Mouse (Mus musculus) spleen, adult 12 weeks (tissue): Measurements from ENCODE around the gene Inpp5k.

Experiments
- DNase-seq: peaks from one replicate; pipeline ENCODE4 v3.0.0; 2022; ENCODE audit warnings: low spot score

The Inpp5k gene

DNA sequence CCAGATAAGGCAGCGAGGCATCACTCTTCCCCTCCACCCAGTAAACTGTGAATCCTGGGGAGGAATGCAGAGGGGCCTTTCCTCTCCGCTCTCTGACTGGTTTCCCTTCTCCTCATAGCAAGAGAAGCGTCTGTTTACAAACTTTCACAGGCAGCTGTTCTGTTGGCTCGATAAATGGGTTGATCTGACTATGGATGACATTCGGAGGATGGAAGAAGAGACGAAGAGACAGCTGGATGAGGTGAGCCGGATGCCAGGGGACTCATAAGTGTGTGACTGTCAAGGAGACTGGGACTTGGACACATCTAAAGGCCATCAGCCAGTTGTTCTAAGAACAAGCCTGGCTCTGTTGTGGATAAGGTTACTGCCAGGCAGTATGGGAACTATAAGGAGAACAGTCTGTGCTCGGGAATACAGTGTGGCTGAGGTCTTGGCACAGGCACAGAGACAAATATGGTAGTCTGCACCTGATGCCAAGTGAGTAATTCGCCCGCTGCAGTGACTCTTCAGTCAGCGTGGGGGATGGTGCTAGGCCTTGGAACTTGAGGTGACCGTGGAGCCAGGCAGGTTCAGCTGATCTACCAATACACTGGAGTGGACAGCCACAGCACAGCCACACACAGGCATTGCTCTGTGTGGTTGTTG is 10.5 kb upstream of the Inpp5k start:
- no peak for DNase-seq

DNA sequence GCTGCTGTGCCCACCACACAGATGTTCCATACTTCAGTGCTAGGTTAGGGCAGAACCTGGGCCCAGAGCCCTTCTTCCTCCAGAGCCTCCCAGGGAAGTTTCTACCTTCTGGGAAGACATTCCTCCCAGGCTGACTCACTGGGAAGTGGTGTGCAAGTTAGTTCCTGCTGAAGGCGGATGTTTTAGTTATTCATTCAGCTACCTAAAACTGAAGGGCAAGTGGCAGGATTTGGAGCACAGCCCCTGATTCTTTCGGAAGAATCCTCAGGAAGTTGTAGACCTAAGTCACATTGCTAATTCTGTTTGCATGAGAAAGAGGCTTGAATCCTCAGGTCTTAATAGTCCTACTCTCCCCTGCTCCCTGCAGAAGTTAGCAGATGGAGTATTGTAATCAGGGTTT is 9.4 kb upstream of the Inpp5k start:
- DNase-seq, result no peak

DNA sequence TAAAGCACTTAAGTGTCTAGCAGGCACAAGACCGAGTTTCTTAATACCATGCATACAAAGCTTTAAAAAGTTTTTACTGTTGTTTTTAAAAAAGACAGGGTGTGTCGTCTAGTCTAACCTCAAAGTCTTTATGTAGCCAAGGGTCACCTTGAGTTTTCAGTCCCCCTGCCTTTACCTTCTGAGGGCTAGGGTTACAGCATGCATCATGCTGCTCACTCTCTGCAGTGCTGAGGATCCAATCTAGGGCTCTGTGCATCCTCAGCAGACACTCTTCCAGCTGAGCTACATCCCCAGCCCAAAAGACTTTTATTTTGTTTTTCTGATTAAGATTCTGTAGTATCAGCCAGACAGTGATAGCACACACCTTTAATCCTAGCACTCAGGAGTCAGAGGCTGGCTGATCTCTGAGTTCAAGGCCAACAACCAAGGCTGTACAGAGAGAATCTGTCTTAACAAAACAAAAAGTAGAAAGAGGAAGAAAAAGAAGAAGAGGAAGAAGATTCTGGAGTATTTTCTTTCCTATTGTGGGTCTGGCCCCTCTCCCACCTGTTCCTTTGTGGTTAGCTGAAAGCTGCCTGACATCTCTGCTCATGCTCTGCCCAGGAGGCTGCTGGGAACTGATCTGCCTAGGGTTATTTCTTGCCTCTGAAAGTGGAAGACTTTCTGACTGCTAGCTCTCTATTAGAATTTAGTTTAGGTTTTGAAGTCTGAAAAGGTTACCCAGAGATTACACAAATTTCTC is 8.0 kb upstream of the Inpp5k start:
- no peak for DNase-seq

DNA sequence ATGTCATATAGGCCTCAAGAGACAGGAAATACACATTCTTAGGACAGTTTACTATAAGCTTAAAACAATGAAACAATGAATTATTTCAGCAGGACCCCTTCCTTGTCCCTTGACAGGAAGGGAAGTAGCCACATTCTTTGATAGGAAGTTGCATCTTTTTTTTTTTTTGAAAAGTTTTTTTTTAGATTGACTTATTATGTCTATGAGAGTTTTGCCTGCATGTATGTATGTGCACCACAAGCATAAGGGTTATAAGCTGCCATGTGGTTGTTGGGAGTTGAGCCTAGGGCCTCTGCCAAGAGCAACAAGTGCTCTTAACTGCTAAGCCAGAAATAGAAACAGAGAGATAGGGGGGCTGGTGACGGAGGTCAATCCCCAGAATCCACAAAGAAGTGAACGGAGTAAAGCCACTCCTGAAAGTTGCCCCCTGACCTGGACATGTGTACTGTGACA is 6.7 kb upstream of the Inpp5k start:
- DNase-seq, result no peak

DNA sequence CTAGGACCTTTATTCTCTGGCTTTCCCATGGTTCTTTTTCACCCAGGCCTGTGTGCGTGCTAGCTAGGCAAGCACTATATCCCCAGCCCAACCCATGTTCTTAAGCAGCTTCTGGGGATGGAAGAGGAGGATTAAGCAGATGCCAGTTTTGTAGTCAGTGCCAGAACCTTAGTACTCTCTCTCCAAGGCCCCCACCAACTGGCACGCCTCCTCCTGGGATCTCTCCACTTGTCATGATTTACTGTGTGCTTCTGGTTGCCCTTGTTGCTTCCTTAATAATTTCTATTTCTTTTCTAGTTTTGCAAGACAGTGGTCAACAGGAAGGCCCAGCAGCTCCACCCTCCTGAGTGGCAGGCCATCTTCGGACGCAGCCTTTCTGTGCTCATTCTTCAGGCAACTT is 5.0 kb upstream of the Inpp5k start:
- DNase-seq, result no peak

DNA sequence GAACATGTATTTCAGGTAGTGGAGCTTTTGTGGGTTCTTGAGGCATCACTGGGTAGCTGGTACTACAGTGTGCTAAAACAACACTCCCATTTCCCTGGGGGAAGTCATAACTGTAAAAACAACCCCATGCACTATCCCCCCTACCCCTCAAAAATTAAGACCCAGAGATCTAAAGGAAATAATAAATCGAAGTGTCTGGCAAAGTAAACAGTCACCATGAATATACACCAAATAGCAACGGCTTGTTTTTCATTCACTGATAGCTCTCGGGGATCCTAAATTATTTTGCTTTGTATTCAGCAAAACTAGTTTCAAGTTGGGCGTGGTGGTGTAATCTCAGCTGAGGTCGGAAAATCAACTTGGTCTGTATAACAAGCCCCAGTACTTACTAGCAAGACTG is 690 bp upstream of the Inpp5k start:
- DNase-seq, result no peak

DNA sequence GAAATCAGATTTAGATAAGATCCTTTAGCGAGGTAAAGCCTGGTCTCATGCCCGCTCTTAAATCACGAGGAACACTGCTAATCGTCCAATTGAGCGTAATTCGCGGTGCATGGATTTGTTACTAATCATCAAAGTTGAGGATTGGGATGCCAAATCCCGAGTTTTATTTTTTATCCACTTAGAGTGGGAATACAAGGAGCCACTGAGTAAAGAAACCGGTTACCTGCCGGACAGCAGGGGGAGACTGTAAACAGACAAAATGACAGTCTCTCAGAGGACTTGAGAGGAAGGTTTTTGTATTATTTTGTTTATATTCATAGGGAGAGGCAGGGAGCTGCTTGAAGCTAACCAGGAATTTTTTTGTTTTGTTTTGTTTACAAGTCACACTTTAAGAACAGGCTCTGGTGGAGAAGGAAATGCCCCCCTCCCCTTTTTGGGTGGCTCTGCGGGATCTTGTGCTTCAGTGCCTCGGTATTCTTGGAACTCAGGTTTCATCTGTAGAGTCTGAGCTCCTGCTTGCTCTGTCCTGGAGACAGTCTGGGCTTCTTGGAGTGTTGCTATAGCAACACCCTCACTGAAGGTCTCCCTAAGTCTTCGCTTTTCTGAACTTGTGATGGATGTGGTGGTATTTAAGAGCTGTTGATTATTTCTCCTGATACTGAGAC is 905 bp downstream of the Inpp5k start:
- peak; percentile 22 for DNase-seq

DNA sequence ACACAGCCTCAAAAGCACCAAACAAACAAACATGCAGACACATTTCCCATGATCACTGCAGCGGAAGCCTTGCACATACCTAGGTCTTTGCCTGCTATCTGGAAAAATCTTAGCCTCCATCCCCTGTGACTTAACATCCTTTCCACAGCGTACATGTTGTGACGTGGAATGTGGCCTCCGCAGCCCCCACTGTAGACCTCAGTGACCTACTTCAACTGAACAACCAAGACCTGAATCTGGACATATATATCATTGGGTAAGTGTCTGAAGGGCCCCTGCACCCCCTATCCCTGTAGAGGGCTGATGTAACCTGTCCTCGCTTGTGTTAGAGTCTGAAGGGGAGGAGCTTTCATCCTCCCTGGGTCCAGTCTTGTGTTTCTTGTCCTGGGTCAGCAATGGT is 2.1 kb downstream of the Inpp5k start:
- DNase-seq, result no peak

DNA sequence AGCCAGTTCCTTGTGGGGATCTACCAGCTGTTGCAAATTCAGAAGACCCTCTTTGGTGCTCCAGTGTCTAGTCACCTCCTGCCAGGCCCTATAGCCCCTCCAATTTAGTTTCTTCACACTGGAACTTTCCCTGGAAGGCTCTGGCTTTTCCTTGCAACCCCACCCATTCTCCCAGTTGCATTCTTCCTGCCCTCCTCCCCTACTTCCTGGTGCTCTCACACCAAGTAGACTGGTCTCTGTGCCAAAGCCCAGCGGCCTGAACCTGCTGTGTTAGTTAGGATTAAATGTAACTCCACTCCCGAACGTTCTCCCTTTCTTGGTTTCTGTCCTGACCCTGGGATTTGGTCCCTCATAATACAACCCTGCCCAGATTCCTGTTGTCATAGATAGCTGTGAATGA is 4.0 kb downstream of the Inpp5k start:
- DNase-seq, result no peak

DNA sequence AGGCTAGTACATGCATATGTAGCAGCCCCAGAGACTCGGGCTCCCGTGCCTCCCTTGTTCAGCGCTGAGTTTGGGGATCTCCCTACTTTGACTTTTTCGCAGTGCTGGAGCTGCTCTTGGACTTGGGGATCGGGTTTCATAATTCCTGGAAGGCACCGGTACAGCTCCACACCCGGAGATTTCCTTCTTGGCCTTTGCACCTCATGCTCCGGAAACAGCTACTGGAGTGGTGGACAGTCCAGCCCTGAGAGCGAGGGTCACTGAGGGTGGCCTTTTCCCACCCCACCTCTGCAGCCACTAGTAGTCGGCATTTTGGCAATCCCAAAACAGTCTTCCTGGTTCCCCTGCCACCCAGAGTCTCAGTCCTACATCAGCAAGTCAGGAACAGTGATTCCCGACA is 4.5 kb downstream of the Inpp5k start:
- no peak for DNase-seq

DNA sequence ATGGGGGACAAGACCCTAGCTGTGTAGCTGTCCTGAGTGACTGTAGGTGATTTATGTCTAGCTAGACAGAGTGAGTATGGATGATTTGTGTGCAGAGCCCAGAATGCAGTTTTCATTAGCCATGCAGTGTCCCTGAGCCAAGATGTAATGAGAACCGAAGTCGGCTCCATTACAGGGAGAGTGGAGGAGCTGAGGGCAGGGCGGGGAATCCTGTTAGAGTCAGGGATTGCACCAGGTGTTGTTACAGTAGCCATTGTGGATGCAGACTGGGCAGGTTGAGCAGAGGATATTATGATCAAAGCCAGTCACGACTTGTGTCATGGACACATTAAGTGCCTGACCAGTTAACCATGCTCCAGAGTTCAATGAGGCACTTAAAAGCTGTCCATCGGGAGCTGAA is 12.5 kb downstream of the Inpp5k start:
- DNase-seq, result no peak

DNA sequence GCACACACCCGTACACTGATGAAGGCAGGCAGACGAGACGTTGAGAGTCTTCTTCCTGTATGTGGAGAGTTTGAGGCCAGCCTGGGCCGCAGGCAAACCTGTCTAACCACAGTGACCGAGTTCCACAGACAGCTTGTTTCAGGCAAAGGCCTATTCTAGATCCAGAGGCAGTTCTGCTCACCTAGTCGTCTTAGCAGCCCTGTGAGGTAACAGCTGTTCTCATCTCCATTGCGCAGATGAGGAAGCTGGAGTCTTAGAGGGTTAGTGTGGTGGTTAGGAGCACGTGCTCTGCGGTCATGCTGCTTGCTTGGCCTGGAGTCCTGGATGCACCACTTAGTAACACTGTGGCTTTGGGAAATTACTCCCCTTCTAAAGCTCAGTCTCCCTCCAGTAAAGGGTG is 13.9 kb downstream of the Inpp5k start:
- no peak for DNase-seq

DNA sequence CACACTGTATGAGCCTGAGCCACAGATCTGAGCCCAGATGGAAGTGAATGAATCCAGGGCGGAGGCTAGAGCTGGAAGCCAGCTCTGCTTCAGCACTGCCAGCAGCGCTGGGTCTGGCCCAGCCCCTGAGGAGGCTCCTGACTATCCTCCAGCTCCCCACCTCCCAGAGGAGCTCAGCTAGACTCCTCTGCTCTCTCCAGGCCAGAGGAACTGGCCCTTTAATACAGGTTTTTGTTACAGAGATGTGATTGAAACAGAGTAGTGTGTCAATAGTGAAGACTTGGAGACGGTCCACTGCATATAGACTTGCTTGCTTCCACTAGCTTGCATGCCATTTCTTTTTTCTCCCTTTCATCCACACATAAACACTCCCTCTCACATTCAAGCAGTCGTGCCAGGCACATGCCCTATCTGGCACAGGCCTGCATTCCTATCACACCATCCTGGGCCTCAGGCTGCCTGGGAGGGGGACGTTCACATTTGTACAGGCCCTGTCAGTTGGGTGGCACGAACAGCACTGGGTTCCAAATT is 17.0 kb downstream of the Inpp5k start:
- DNase-seq, result no peak

DNA sequence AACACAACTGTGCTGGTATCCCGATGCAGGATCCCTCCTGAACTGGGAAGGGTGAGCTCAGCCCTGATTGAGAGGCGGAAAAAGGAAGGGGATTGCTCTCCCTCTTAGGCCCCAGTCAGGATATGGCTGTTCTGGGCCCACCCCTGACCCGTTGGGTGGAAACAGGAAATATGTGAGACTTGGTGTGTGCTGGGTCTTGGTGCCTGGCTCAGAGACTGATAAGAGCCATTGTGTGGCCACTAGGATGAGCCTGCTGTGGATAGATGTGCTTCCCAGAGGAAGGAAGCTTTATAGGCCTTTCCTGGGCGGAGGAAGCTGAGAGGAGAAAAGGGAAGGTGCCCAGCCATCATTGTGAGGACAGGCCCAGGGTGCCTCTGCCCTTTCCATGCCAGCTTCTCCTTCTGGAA is 18.4 kb downstream of the Inpp5k start:
- no peak for DNase-seq

DNA sequence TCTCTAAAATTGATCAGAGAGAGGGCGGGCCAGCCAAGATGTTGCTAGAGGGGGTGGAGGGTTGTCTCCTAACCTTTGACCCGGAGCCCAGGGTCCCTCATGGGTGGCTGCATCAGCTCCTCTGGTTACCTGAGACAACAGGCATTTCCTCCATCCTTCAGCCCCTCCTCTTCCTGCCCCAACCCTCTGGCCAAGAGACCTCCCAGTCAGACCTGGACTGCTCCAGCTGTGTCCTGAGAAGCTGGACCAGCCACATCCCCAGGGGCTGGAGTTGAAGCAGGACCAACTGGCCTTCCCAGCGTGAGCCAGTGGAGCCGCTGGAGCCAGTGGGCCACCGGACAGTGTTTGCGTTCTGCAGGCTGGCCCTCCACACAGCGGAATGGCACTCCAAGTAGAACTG is 19.5 kb downstream of the Inpp5k start, which contains the start of gene Myo1c:
Gene Myo1c, plus strand, starts transcription at position 194 of the 400 bp plus-strand sequence.
- DNase-seq, result no peak

DNA sequence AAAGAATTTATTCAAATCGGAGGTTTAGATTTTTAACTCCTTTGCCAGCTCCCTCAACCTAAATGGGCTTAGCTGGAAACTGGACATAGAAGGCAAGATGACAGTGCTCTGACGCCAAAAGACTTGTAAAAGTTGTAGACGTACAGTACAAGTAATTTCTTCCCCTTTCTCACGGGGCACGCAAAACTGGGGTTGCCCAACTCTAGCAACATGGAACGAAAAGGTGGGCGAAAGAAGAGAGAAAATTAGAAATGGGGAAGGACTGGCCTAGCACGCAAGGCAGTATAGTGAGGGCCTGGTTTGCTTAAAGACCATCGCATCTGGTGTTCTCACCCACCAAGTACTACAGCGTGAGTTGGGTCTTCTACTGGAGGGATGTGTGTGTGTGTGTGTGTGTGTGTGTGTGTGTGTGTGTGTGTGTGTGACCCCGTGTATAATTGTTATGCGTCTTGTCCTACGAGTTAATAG is 20.2 kb downstream of the Inpp5k start:
- no peak for DNase-seq

DNA sequence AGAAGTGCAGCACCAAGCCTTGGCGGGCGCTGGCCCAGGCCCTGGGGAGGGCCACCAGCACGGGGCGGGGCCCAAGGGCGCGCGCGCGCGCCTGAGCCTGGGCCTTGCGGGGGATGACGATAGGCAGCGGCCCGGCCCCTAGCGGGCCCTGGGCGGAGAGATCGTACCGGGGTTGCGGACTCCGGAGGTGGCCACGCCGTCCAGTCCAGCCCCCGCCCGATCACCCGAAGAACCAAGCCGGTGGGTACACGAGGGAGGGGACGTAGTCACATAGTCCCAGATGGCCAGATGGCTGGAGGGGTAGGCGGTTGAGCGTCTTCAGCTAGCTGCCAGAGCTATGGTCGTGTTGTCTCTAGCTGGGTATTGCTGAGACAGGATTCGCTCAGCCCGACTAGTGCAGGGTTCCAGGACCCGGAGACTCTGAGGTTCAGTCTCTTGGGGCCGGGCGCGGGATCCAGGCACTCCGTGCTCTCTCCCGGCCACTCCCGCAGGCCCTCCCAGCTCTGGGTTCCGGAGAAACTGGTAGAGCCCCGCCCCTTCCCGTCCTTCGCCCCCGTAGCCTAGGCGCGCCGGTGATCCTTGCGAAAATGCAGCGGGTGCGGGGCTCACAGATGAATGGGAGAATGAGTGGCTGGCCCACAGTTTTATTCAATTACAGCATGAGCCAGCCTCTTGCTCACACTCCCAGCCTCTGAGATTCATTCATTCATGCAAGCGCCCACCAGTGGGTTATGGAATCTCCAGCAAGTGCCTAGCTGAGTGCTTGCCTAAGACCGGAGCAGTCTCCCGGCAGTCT is 20.8 kb downstream of the Inpp5k start:
- peak; percentile 75 for DNase-seq

DNA sequence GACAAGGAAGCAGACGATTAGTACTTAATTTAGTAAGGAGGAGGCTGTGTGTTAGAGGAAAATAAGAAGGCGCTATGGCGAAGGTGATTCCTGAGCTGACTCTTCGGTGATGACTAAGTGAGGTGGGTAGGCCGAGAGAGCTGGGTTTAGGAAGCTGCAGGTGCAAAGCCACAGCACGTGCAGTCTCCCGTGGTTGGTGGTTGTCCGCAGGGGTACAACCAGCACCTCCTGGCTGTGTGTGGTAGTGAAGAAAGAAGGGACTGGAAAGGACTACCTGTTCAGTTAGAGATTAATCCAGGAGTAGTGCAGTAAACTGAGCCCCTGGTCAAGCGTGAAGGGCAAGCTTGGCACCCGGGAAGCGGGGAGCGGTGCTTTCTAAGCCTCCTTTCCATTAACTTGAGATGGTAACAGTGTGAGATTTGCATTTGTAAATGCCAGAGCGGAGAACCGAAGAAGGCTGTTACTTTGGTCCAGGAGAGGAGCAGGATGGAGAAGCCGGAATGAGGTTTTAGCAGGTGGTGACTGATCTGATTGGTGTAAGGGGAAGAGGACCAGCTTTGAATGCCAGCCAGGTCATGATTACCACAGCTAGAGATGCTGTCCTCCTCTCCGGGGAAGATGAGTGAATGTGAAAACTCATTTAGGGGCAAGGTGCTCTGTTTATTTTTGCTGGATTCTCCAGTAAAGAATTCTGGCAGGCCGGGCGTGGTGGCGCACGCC is 21.6 kb downstream of the Inpp5k start:
- no peak for DNase-seq

DNA sequence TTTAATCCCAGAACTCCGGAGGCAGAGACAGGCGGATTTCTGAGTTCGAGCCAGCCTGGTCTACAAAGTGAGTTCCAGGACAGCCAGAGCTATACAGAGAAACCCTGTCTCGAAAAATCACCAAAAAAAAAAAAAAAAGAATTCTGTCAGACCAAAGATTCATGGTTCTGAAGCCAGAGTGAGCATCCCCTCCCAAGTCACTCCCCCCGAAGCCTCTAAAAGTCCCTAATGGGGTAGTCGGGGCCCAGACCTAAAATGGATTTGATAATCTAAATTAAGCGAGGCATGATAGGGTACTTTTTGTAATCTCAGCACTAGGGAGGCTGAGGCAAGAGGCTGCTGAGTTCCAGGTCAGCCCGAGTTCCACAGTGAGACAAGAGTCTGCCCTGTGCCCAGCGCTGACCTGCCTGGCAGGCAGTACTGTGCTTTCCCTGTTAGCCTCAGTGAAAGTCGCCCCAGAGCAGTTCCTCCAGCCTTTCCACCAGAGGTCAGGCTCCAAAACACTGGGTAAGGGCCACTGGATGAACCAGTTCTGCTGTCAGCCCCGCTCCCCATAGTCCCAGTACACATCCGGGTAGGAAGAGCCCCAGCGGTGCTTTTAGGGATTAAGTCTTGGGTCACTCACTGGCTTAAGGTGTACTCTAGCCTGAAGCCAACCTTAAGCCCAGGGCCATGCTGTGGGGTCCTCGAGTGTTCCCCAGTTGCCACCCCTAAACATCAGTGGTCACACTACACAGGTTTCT is 22.3 kb downstream of the Inpp5k start:
- no peak for DNase-seq

DNA sequence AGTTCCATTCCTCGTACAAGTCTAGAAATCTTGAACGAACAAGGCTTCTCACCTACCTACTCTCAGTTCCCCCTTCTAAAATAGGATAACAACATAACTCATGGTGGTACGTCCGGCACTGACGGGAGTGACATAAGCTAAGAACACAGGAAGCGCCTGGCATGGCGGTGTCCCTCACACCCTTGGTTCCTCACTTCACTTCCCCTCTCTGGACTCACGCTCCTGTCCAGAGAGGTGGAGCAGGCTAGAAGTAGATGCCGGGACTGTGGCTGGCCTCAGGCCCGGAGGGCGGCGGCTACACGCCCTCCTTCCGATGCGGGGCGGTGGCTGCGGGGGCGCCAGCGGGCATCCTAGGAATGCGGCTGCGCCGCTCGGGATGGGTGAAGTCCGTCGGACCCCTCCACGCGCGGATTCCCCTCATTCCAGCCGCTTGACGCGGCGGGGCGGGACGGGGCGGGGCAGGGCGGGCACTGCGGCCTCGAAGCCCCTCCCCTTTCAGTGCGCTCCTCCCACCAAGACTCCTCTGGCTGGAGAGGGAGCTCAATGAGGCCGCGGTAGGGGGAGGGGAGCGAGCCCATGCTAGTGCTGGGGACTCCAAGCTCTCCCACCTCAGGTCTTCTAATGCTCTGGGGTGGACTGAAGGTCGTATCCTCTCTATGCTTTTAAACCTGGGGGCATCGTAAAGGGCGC is 23.1 kb downstream of the Inpp5k start:
- DNase-seq, result peak; percentile 79
